Mouse (Mus musculus) kidney, adult 2 months (tissue): ENCODE measurements around the gene Dnajc28.

ENCODE experiments used
- CTCF ChIP-seq: fragments of 200-500 bp; conservative IDR thresholded peaks from 2 replicates; pipeline ENCODE4 v1.5.1; 2011; ENCODE audit warnings: low read depth, mild to moderate bottlenecking, control low read depth, low read length, moderate library complexity, mixed read lengths; ENCODE audit not compliant: insufficient read depth, insufficient read length
- POLR2A ChIP-seq: fragments of 200-500 bp; IDR thresholded peaks from one replicate; pipeline ENCODE4 v1.6.1; 2011; ENCODE audit warnings: low read depth, low read length, control low read depth

DNA sequence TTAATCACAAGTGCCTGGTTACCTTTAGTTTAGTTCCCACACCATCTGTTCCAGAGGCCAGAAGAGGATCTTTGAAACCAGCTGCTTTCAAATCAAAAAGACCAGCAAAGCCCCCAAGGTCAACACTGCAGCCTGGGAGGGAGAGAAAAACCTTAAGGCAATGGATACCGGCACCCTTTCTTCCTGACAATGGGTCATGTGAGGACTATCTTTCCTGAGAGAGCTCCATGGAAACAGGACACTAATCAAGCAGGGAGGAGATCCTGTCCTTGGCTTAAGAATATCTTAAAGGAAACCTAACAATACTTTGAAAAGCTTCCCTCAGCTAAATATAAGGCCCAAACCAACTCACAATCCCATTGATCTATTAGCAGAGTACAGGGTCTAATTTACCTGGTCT is 11.8 kb upstream of the Dnajc28 start:
- TF ChIP-seq CTCF: no peak
- TF ChIP-seq POLR2A: no peak
